Mouse (Mus musculus) adrenal gland, postnatal 10 days (tissue): ENCODE data around the gene Eddm3b. TPM values are rescaled to one million over a fixed set of nuclear protein-coding genes. Genes with fewer than 3 reads are reported as not detected.
"Not testable (repeated sequence)": the region's sequence is repeated elsewhere in the genome, so short reads cannot be mapped to it uniquely, and the experiment has no call there.

Experiments used
- DNase-seq: peaks from one replicate; pipeline ENCODE4 v3.0.0; 2021; ENCODE audit warnings: mixed read lengths
- total RNA-seq, 2 experiments: library from RNA; stranded (reverse); gene quantifications; 2 replicates each; pipeline ENCODE4 v1.2.3; 2021

Gene Eddm3b
- total RNA-seq, 2 experiments from 2014 or later = not detected

DNA sequence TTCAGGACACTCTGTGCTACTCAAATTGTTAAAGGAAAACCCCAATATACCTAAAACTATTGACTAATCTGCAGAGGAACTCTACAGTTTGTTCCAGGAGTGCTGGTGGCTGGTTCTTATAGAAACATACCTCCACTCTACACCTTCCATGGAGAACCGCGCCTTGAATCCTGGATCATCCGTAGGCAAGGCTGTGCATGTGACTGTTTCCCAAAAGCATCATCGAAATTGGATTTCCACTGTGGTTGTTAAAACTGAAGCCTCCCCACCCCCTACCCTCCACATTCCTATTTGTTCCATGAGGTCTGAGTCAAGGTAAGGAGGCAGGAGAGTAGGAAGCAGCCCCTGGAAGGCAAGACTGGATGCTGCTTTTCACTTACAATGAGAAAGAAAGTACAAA, 30.2 kb downstream of the Eddm3b start:
- no peak for DNase-seq

DNA sequence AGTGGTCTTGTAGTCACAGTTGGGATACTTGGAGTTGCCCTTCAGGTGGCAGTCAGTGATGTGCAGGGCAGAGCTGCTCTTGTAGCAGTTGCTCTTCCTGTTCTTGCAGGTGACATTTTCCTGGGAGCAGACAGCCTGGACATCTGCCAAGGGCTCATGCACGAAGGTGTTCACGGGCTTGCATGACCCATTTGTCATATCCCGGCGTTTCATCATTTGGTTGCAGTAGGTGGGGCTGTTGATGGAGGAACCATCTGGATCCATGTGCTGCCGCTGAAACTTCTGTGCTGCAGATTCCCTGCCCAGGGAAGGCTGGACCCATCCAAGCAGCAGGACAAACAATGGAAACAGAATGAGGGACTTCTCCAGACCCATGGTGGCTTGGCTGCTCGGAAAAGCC, 31.3 kb downstream of the Eddm3b start:
- DNase-seq = no peak

DNA sequence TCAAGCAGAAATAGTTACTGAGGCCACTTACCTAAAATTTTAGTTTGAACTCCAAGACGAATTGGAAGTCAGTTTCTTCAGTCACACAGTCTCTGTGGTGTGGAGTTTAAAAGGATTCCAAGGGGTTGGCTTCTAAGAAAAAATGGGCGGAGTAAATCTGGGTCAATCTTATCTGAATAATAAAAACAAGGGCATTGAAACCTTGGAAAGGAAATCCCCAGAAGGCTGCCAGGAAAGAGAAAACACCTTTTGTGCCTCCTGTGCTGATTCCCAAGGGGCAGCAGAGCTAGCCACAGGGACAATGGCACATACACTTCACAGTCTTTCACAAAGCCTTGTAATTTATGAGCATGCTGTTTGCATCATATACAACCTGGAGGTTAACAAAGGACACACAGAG, 32.5 kb downstream of the Eddm3b start, which contains the start of gene Rnase1:
TSS of gene Rnase1 (minus strand) at position 101 of the 400 bp plus-strand sequence.
- no peak for DNase-seq

- no peak for DNase-seq
Measured at GRCm38 (mm10) chr14:51148006-51148405, 33.8 kb downstream of the Eddm3b start.

DNA sequence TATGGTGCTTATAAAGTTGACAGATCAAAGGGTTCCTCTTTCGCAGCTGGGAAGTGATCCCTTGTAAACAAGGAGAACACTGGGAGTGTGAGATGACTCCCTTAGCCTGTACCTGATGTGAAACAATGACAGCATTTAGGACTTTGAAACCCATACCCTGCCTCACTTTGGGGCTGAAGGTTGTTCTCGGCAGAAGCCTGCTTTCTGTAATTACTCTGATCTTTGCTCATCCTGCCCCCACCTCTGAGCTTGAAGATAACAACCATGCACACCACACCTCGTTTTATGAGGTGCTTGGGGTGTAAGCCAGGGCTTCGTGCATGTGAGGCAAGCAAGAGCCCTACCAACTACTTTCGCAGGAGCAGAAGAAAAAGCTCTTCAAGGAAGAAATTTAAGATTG, 34.9 kb downstream of the Eddm3b start:
- no peak for DNase-seq

DNA sequence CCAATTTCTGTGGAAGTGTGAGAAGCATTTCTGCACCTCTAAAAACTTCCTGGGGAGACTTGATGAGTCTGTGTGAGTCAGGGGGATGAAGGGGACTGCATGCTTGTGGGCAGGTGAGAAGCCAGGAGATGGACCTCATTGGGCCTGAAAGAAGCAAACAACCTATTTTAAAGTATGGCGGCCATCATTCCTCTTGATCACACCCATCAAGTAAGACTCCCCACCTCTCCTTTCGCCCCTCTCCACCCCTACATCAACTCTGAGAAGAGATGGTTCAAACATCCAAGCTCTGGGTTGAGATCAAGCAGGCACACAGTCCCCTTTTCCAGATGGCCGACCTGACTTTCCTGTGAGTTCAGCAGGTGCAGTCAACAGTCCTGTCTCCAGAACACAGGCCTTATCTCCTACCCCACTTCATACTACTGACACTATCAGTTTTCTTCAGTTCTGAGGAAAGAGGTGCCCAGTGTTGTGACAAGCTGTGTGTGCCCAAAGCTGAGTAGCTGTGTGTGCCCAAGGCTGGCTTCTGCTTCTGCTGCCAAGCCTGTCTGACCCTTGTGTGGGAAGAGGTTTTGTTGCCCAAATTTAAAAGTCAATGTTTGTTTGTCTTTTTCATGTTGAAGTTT, 36.1 kb downstream of the Eddm3b start:
- no peak for DNase-seq

DNA sequence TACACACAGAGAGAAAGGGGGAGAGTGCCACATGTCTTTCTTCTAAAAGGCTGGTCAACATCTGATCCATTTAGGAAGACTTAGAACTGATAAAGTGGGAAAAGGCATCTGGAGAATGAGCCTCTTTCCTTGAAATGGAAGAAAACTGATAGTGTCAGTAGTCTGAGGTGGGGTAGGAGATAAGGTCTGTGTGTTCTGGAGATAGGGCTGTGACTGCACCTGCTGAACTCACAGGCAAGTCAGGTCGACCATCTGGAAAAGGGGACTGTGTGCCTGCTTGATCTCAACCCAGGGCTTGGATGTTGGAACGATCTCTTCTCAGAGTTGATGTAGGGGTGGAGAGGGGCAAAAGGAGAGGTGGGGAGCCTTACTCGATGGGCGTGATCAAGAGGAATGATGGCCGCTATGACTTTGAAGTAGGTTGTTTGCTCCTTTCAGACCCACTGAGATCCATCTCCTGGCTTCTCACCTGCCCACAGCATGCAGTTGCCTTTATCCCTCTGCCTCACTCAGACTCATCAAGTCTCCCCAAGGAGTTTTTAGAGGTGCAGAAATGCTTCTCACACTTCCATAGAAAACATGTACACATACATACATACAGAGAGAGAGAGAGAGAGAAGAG, 38.1 kb downstream of the Eddm3b start:
- DNase-seq = no peak

DNA sequence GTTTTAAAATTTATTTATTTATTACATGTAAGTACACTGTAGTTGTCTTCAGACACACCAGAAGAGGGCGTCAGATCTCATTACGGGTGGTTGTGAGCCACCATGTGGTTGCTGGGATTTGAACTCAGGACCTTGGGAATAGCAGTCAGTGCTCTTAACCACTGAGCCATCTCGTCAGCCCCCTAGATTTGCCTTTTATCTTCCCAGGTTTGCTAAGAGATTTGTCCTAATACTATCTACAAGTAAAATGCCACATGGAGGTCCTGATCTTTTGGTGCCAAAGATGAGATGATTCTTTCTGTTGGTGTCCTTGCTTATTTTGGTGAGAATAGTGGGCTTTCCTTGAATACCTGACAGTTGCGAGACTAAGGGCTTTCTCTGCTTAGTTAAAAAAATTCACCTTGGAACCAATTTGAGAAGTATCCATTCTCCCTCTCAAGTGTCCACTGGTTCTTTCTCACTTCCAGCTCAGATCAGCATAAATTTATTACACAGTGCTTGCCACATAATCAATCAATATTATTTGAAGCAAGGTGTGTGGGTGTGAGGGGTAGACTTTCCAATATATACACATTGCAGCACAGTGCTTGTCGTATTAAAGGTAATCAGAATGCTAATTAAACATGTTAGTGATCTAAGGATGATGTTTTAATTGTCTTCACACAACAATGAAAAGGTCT, 42.0 kb downstream of the Eddm3b start:
- DNase-seq = no peak

GRCm38 (mm10) chr14:51156736-51157068, 42.5 kb downstream of the Eddm3b start:
- DNase-seq = no peak

- DNase-seq = no peak
Measured at GRCm38 (mm10) chr14:51157072-51157471, 42.8 kb downstream of the Eddm3b start.

- DNase-seq = not testable (repeated sequence)
Measured at GRCm38 (mm10) chr14:51161976-51162375, 47.8 kb downstream of the Eddm3b start, which contains the start of gene Rnase2b. Gene Rnase2b, plus strand, starts transcription at chr14:51162260.

DNA sequence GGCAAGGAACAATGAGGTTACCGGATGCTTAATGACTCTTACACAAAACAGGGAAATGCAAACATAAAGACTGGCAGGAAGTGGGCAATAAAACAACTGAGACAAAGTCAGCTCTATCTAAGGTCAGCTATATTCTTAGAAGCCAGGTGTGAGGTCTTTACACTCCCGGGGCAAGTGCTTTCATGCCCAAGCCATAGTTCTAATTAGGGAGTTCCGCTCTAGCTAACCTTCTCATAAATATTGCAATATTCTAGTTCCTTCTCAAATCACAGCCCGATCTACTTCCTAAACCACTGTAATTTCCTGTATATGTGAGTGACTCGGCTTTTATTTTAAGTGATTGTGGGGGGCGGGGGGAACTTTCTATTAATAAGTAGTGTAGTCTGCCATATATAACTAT, 49.1 kb downstream of the Eddm3b start:
- DNase-seq = not testable (repeated sequence)

DNA sequence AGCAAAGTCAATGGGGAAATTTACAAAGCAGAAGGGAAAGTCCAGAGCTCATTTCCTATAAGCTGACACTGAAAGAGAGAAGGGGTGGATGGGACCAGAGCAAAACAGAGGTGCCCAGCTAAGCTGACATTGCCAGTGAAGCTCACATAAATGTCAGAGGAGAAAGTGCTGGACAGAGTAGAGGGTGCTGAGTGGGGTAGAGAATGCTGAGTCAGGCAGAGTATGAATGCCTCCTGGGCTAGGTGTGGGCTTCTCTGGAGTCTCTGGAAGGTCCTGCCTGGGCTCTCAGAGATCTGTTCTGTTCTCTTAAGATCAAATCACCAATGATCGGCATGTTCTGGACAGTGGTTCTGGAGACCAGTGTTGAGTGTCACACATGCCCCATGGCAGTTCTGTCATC, 51.2 kb downstream of the Eddm3b start:
- no peak for DNase-seq

DNA sequence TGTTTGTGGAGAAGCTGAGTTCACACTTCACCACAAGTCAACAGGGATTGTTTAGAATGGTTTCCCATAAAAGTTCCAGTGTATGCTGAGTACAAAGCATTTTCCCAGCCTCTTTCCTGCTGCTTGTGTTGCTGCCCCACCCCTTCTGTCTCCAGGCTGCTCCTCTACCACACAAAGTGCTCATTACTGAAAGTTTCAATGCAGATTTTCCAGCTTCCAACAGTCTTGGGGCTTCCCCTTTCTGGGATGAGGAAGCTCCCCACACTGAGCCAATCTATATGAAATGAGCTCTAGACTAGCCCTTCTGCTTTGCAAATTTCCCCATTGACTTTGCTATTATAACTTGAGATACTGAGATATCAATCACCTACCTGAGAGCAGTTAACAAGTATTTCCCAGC, 51.8 kb downstream of the Eddm3b start:
- no peak for DNase-seq

Other genes with a start within 250 kb of the Eddm3b start
- 10 to 100 TPM; 18.8 to 26.2 TPM for gene Tep1, start 243.9 kb upstream of the Eddm3b start, total RNA-seq
- 1 to 10 TPM; 2.1 to 7.9 TPM for gene Klhl33, start 216.9 kb upstream of the Eddm3b start, total RNA-seq
- gene Osgep, start 189.5 kb upstream of the Eddm3b start, total RNA-seq = 10 to 100 TPM; 62.7 to 76.7 TPM
- gene Apex1, start 189.5 kb upstream of the Eddm3b start, total RNA-seq = 10 to 100 TPM; 69.9 to 71.6 TPM
- gene Pip4p1, start 183.6 kb upstream of the Eddm3b start, total RNA-seq = 10 to 100 TPM; 41.0 to 46.3 TPM
- gene Pnp, start 183.3 kb upstream of the Eddm3b start, total RNA-seq = 10 to 100 TPM; 36.8 to 53.0 TPM
- 10 to 100 TPM; 37.1 to 48.5 TPM for gene Gm49342, start 169.9 kb upstream of the Eddm3b start, total RNA-seq
- 1 to 10 TPM; 2.1 to 2.7 TPM for gene Pnp2, start 158.4 kb upstream of the Eddm3b start, total RNA-seq
- under 1 TPM; 0.24 to 0.33 TPM for gene Rnase10, start 106.7 kb upstream of the Eddm3b start, total RNA-seq
- not detected for gene Rnase9, start 72.6 kb upstream of the Eddm3b start, total RNA-seq
- gene Rnase11, start 64.3 kb upstream of the Eddm3b start, total RNA-seq = not detected
- not detected for gene Rnase12, start 56.8 kb upstream of the Eddm3b start, total RNA-seq
- not detected for gene Olfr750, start 40.0 kb upstream of the Eddm3b start, total RNA-seq
- 100 to 1,000 TPM in 1 of 2 experiments, 10 to 100 TPM in 1; 78.4 to 110 TPM for gene Rnase4, start 23.3 kb upstream of the Eddm3b start, total RNA-seq
- gene Ang, start 23.3 kb upstream of the Eddm3b start, total RNA-seq = 10 to 100 TPM; 14.3 to 22.4 TPM
- 1 to 10 TPM; 1.6 to 2.0 TPM for gene Rnase6, start 9.5 kb downstream of the Eddm3b start, total RNA-seq
- not detected for gene Rnase1, start 32.4 kb downstream of the Eddm3b start, total RNA-seq
- not detected for gene Rnase2b, start 47.8 kb downstream of the Eddm3b start, total RNA-seq
- not detected for gene Ang2, start 84.7 kb downstream of the Eddm3b start, total RNA-seq
- not detected for gene Ear14, start 89.0 kb downstream of the Eddm3b start, total RNA-seq
- under 1 TPM; 0.61 to 0.96 TPM for gene Rnase2a, start 141.7 kb downstream of the Eddm3b start, total RNA-seq
- gene Gm7247, start 247.3 kb downstream of the Eddm3b start, total RNA-seq = not detected